Mouse (Mus musculus) forelimb bud, embryonic 11.5 days (tissue): ENCODE data around the gene Fut1.

Experiments
- DNase-seq: peaks from one replicate; pipeline ENCODE4 v3.0.0-alpha.2; 2012; ENCODE audit warnings: low read depth, low spot score

Fut1 gene

DNA sequence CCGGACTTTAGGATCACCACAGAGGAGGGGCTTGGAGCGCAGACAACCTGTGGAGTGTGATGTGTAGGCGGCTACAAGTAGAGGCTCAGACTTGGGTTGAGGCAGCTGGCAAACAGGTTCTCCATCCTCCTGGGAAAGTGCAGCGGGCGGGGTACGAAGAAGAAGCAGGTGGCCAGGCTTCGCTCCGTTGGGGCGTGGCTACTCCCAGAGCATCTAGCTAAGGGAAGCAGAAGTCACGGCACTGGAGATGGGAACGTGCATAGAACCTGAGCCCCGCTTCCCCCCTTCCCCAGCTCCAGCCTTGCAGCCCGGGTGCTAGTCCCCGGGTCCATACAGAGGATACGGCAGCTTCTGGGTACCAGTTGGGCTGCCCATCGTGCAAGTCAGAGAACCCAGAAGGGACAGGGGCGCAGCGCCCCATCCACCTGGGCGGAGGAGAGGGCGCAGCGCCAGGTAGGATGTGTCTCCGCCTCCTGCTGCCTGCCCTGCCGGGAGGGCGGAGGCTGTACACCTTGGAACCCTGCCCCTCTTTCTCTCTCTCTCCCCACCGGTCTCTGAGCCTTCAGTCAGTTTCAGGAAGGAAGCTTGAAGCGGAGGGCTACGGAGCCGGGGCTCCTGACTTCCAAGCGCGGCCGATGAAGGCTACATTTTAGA, at the start of gene Fut1:
Gene Fut1 (plus strand): TSS at position 248 of the 654 bp plus-strand sequence.
- peak; percentile 46 for DNase-seq

DNA sequence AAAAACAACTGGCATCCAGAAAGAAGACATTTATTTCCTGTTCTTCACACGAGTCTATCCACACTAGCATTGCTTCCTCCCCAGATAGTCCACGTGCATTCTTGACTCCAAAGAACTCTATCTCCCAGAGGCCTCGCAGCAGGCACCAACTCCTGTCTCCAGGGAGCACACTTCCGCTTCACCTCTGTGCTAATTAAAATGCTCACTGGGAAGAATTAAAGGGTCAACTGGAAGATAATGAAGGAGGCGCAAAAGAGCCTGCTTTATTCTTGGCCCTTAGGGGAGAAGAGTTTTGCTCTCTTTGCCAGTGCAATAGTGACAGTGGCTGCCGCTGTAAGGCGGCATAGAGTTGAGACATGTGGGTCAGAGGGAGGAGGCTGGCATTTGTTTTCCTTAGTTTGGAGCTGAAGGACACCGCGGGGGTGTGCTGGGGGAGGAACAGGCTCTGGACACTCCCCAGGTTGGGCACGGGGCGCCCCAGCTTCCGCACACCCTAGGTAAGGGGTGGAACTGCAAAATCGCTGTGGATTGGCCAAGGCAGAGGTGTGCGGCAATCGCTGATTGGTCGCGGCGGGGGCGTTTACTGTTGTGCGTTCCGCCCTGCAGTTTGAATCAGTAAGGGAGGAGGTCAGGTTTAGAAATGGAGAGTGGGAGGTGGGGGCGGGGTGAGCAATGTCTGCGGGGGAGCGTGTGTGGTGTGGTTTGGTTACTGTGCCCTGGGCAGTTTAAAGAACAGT, 49.1 kb upstream of the Fut1 start:
- peak; percentile 92 for DNase-seq

DNA sequence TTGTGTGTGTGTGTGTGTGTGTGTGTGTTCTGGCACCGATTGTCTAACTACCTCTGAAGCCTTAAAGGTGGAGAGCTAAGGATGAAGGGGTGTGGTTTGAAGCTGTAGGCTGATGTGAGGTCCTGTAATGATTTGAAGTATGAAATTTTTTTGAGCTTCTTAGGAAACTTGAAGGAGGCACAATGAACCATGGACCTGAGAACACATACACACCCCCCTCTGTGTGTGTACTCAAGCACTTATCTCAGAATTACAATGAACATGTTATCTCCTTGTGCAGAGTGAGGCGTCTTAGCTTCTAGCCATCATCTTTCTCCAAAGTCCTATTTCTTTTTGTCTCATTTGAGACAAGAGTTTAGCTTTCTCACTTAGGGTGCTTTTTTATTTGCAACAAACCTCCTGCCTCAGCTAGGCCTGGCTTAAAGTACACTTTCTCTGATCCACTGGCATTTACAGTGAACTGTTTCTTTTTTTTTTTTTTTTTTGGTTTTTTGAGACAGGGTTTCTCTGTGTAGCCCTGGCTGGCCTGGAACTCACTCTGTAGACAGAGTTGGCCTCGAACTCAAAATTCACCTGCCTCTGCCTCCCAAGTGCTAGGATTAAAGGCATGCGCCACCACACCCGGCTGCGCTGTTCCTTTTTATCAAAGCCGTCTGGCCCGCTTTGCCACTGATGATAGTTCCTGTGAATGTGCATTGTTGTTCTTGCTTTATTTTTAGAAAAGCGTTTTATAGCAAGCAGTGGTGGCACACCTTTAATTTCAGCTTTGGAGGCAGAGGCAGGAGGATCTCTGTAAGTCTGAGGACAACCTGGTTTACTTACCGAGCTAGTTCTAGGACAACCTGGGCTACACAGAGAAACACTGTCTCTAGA, 48.3 kb upstream of the Fut1 start:
- DNase-seq = no peak

DNA sequence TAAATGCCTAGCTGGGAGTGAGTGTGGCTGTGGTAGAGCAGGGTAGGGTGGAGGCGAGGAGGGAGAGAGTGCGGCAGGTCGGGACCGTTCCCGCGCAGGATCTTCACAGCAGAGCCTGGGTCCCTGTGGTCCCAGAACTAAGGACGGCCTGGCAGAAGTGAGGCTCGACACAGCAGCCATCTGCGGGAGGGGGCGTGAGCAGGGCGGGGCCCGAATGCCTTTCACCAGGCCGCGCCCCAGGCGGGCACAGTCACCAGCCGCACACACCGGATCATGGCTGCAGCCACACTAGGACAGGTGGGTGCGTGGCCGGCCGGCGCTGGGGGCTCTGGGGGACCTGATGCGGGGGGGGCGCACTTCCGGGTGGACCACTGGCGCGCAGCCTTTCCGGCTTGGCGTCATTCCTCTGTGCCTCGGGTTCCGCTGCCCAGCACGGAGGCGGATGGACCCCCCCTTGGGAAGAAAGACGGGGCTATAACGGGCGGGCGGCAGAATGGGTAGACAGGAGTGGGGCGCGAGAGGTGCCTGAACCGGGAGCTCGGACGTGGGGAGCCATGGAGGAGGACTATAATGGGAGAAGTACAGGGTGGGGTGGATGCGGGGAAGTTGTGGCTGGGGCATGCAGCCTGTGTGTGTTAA, 46.9 kb upstream of the Fut1 start, which contains the start of gene Bcat2:
Gene Bcat2 (plus strand): TSS at position 51 of the 639 bp plus-strand sequence.
- DNase-seq = peak; percentile 63

DNA sequence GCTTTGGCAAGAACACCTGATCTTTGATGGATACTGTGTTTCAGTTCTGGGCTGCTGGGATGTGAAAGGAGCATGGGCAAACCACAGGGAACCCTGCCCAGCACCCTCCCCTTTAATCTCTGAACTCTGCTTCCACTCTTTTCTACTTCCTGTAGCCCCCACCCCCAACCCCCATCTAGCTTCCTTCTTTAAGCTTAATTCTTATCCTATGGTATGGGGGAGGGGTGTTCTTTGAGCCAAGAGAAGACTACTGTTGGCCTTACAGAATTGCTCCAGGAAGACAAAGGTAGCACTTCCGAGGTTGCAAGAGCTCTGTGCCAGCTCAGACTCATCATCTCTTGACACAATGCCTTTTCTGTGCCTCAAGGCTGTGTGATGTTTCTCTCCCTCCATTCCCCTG, 45.1 kb upstream of the Fut1 start:
- DNase-seq = no peak

DNA sequence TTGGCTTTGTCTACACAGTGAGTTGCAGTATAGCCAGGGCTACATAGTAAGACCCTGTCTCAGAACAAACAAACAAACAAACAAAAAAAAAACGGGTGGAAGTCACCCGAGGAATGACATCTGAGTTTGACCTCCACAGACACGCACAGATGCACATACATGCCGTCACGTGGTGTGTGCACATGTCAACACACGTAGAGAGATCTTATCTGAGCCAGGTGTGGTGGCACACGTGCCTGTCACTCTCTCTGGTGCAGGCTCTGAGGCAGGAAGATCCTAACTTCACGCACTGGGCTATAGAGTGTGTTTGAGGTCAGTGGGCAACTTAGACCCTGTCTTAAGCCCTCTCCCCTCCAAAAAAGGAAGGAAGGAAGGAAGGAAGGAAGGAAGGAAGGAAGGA, 43.1 kb upstream of the Fut1 start:
- no peak for DNase-seq

DNA sequence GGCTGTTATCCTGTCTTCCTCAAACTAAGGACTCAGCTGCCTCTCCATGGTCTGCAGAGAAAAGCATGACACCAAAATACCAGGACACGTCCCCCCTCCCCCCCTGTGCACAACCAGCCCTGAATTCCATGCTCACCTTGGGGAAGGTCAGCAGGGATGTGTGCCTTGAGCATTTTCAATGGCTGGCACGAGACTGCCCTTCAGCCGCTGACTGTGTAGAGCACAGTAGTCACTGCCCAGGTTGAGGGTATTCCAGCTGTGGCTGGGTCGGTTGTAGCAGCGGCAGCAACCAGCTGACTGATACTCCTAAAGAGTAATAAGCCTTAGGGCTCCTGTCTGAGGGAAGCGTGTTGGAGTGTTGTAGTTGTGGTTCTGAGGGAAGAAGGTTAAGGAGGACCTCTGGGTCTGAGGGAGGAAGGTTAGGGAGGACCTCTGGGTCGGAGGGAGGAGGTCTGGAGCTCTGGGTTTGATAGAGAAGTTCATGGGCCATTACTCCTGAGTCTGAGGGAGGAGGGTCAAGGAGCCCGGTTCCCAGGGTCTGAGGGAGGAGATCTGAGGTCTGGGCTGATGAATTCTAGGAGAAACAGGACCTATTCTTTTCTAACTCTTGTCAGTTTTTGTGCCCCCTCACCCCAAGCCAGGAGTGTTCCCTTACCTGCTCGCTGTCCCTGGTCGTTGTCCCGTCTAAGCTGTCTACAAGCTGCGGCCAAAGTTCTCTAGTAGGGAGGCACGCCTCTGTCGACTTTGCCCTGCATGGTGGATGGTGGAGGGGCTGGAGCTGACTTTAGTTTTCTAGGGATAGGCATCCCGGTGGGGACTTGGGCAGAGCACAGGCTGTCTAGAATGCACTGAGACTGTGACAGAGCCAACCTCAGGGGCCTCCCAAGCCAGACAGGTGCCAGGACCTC, 42.4 kb upstream of the Fut1 start:
- no peak for DNase-seq

DNA sequence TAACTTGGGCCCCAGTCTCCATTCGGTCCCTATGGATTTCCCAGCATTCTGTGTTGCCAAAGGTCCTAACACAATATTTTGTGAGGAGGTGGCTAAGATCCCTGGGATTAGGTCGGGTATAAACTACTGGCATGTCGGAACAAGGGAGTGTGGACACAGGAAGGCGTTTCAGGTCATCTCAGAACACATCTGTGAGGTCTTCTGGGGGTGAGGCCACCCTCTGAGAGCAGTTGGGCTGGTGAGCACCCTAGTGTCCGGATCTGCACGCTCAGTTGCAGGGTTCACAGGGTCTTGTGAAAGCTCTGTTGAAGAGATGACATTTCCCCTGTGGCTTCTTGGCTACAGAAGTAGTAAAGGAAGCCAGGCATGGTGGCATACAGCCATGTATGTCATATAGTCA, 31.2 kb upstream of the Fut1 start:
- DNase-seq = no peak

DNA sequence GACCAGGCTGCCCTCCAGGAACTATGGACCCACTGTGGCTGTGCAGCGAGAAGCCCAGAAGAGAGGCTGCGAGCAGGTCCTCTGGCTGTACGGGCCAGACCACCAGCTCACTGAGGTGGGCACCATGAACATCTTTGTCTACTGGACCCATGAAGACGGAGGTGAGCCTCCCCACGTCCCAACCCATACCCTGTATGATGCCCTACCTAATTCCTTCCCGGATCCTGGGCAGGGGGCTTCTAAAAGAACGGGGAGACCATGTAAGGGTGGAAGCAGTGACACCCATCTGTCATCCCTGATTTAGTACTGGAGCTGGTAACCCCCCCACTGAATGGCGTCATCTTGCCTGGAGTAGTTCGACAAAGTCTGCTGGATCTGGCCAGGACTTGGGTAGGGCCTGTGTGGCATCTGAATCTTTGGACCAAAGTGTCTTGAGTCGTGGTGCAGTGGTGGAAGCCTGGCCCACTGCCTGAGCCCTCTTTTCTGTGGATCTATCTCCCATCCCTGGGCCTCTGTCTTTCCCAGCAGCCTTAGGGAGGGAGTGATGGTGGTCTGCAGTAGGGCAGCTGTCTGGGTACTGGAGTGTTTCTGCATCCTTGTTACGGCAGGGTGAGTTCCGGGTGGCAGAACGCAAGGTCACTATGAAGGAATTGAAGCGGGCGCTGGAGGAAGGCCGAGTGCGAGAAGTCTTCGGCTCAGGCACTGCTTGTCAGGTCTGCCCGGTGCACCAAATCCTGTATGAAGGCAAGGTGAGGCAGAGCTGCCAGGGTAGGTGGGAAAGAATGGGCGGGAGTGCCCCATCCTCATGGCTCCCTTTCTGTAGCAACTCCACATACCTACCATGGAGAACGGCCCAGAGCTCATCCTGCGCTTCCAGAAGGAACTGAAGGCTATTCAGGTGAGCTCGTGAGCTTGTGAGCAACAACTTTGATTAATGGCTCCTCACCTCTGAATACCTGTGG, 29.2 kb upstream of the Fut1 start:
- no peak for DNase-seq

DNA sequence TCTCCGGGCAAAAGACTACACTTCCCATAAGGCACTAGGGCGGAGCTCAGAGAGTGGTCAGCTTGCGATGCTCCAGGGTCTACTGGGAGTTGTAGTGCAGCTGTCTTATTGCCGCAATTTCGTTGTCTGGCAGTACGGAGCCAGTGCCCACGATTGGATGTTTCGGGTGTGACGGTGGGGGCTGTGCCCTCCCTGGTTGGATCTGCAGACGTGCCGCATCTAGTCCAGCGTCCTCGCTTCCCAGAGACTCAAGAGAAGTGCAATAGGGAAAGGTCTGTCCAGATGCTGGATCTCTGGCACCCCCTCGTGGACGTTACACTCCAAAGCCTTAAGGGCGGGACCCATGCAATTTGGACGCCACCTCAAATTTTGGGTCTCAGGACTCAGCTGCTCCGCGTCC, 27.9 kb upstream of the Fut1 start:
- DNase-seq = peak; percentile 95

DNA sequence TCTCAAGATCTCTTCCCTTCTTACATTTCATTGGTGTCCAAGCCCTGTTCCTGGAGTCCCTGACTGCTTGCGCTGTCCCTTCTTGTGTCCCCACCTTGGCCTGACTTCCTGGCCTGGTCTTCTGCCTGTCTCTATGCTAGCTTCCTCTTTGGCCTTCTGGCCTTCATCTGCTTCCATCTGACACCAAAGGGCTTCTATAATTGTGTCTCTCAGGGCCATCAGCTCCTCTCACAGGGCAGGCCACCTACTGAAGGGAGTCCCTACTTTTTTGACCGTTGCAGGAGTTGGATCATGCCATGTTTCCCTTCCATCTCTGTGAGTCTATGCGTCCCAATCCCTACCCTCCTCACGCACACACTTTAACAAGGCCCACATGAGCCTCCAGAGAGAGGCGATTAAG, 27.2 kb upstream of the Fut1 start:
- no peak for DNase-seq

DNA sequence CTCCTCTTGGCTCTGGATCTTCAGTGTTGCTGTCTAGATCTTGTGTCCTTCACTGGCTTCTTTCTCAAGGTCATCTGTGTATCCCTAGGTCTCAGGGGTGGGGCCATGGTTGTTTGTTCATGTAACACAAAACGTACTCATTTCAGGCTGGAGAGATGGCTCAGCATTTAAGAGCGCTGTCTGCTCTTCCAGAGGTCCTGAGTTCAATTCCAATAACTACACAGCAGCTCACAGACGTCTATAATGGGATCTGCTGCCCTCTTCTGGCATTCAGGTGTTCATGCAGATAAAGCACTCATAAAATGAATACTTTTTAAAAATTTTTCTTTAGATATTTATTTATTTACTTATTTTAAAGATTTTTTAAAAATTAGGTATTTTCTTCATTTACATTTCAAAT, 26.2 kb upstream of the Fut1 start:
- no peak for DNase-seq

DNA sequence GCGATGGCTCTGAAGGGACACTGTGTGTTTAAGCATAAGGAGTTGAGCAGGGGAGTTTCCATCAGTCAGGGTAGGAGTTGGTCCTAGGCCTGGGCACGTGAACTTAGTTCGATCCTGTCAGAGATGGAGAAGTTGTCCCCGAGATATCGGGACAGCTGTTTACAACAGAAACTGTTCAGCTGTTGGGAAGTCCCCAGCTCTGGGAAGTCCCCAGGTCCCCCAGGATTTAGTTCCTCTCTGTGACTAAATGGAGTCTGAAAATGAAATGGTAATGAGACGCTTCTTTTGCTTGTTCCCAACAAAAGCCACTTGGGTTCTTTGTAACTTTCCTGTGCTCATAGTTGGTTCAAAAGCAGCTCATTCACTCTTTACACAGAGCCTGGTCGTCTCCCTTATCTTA, 25.2 kb upstream of the Fut1 start:
- no peak for DNase-seq

DNA sequence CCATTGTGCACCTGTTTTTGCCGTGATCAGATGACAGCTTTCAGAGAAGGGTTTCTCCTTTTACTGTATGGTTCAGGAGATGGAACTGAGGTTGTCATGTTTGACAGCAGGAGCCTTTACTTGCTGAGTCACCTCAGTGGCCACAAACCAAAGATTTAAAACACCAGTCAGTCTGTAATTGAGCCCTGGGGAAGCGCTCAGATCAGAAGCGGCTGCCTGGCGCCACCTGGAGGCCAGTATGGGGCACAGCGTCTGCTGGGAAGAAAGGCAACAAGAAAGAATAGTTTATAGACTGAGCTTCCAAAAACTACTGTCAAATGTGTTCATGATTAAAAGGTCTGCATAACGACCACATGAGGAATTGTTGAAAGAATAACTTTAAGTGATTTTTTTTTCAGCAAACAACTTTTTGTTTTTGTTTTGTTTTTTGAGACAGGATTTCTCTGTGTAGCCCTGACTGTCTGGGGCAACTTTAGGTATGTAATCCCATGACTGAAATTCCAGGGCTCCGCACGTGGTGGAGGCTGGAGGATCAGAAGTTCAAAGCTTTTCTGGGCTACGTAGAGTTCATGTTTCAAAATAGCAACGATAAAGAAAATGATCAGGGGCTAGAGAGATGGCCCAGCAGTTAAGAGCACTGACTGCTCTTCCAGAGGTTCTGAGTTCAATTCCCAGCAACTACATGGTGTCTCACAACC, 23.8 kb upstream of the Fut1 start:
- peak; percentile 74 for DNase-seq

DNA sequence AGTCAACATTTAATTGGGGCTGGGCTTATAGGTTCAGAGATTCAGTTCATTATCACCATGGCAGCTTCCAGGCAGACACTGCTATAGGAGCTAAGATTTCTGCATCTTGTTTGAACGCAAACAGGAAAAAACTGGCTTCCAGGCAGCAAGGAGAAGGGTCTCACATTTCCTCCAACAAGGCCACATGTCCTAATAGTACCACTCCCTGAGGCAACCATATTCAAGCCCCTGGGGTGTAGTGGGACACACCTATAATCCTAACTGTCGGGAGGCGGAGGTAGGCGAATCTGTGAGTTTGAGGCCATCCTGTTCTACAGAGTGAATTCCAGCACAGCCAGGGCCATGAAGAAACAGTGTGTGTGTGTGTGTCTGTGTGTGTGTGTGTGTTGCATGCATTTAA, 21.9 kb upstream of the Fut1 start:
- DNase-seq = no peak

DNA sequence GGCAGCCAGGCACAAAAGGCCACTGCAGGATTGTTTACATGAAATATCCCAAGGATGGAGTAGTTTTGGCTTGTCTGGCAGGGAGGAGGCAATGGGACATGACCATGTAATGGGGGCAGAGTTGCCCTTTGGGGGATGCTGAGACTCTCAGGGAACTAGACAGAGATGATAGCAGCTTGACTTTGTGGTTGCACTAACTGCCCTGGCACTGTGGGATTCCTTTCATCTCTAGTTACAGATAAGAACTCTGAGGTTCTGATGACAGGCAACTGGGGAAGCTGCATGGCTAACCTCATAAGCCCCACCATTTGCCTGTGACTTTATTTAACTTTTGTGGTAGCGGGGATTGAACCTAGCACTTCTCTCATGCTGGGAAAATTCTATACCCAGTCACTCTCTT, 21.0 kb upstream of the Fut1 start:
- DNase-seq = no peak

DNA sequence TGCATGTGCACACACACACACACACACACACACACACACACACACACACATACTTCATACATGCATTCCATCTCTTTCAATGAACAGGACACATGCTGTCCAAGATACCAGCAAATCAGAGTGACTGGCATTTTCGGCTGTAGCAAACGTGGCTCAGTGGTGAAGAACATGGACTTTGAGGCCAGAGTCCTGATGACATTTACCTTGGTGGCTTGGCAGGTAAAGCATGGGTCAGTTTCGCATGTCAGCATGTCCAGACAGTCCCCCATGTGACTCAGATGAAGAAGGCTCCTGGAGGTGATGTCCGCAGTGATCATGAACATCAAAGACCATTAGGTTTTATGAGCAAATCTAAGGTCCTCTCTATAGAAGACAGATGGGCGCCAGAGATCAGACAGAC, 20.1 kb upstream of the Fut1 start:
- no peak for DNase-seq

DNA sequence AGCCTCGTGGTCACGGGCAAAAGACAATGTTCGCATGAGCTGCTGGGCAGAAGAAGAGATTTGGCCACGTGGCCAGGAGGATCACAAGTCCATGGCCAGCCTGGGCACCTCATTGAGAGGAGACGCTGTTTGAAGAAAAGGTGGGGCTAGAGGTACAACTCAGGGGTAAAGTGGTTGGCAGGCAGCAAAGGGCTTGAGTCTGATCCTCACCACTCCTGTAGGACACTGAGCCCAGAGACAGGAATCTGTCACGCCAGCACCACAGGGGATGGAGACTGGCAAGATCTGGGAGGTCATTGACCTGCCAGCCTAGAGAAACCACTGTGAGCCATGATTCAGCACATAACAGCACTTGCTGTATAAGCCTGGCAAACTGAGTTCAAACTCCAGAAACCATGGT, 19.6 kb upstream of the Fut1 start:
- DNase-seq = no peak
